Mouse (Mus musculus) adrenal gland, postnatal 10 days (tissue): Measurements from ENCODE around the gene Il1r1. TPM values are rescaled to one million over a fixed set of nuclear protein-coding genes. Genes with fewer than 3 reads are reported as not detected.

ENCODE experiments used
- DNase-seq: peaks from one replicate; pipeline ENCODE4 v3.0.0; 2021; ENCODE audit warnings: mixed read lengths
- long read RNA-seq, 2 experiments: library from polyadenylated mRNA; stranded (forward); transcript quantifications; one replicate each; pipeline ENCODE4 v2.0.0; 2021
- total RNA-seq, 2 experiments: library from RNA; stranded (reverse); gene quantifications; 2 replicates each; pipeline ENCODE4 v1.2.3; 2021

Il1r1 gene
- total RNA-seq: 1 to 10 TPM; 8.4 to 9.0 TPM
- long read RNA-seq, experiment 1, partial matches to known transcripts: 1 of 6 reads
- long read RNA-seq, experiment 1, other reads (novel, unspliced or antisense): 5 of 6 reads
- long read RNA-seq, experiment 2, partial matches to known transcripts: 0 of 1 reads
- long read RNA-seq, experiment 2, other reads (novel, unspliced or antisense): 1 of 1 reads

DNA sequence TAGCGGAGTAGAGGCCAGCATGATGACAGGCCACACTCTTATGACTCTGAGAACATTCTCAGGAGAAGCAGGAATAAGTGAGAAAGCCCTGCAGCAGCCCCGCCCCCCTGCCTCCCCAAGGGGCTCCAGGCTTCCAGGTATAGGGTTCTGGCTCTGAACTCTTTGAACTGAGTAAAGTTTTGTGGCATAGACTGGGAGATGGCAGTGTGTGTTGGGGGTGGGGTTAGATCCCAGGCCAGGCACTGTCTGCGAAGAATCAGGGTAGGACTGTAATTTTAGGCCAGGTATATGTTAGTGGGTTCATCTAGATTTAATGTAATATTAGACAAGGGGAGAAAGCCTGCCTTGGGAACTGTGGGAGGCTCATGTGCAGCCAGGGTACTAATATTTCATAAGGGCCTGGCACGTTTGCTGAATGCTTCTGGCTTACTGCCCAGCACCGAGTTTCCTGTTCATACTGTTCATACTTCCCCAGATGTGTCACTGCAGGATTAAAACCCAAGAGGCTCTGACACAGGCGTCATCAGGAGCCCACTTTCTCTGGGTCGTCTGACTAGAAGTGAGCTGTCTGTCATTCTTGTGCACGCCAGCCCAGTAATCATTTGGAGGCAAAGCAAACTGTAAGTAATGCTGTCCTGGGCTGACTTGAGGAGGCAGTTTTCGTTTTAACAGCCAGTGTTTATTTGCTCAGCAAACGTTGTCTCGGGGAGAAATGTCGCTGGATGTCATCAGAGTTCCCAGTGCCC lies at the start of gene Il1r1:
TSS of gene Il1r1 (plus strand) at position 542 of the 746 bp plus-strand sequence.
- DNase-seq: peak; percentile 86

DNA sequence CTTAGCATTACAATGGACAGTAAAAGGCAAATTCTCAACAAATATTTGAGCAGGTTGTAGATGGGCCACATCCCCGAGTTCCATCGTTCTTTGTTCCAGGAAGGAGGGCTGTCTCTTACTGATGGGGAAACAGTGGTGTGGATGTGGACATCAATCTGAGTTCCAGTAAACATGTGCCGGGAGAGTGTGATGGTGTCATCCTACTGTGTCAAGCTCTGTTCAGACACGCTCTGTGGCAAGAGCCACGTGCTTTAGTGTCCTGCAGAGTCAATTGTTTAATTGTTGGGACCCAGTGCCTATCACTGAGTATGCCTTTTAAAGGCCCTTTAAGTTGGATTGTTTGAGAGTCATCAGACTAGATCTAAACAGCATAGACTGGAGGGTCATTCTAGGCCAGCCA lies 49.8 kb upstream of the Il1r1 start:
- DNase-seq: no peak

DNA sequence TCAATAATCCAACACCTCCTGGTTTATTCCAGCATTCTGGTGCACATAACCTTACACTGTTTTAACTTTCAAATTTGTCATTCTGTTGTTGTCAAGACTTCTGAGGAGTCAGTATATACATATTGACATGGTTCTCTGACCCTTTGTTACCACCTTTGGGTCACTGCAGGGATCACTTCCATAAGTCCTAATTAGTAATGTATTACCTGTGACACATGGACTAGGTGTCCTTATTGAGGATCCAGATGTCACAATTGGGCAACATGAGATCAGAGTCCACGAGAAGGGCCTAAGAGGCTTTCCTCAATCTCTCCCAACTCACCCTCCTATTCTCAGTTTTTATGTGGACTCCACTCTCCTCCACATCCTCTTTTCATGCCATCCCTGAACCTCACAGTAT lies 49.1 kb upstream of the Il1r1 start:
- no peak for DNase-seq

DNA sequence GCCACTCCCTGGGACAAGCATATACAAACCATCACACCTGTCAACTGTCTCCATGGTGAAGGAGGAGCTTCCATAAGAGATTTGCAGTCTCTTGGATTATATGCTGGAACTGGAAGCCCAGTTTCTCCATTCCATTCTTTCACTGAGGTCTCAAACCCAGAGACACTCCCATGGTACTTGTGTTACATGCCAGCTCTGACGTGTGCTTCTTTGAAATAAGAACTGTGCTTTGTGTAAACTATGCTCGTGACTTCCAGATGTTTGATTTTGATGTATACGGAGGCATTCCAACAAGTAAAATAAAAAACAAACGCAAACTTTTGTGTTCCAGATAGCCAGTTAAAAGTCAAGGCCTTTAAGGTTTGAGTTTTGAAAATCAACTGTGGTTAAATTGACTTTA lies 45.8 kb upstream of the Il1r1 start:
- DNase-seq: no peak

DNA sequence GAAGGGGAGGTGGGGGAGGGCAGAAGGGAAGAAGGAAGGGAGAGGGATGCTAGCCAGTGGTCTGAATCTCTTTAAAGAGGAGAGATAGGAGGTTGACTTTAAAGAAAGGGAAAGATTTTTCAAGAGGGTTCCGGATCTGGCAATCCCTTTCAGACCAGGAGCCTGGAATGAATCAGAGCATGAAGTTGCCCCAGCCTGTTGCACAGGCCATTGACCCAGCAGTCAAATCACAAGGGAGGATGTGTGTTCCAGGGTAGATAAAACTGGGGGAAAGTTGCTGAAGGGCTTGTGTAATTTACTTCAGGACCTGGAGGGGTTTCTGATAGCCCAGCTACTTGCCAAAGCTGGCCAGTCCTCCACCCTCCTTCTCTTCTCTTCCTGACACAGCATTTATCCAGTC lies 45.4 kb upstream of the Il1r1 start:
- DNase-seq: peak; percentile 27

DNA sequence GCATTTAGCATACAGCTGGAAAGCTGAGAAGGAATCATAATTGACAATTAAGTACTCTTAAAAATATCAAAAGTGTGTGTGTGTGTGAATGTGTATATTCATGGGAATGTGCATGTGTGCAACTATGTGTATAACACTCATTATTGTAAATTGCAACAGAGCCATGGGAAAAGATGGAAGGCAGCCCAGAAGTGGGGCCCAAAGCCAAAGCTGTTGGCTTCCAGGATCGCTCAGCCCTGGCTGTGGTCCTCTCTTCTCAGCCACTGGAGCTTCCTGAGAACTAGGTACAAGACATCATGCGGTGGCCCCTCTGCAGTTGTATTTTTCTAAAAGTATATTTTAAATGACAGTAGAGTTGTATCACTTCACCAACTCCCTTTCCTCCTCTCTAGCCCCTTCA lies 44.0 kb upstream of the Il1r1 start:
- peak; percentile 68 for DNase-seq

DNA sequence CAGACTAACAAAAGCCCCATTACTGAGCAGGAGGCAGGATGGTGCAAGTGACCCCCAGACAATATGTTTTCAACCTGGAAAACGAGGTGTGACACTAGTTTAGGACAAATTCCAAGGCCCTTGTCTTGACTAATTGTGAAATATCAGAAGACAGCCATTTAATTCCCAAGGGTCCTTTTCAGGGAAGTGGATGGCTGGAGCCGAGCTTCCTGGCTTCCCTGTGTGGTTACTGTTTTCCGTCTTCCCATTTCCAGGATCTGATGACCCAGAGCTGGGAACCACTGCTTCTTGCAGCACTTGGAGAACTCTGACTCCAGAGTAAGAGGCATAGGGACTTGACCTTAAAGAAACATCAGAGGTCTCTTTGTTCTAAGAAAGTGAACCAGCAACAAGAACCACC lies 43.2 kb upstream of the Il1r1 start:
- DNase-seq: no peak

DNA sequence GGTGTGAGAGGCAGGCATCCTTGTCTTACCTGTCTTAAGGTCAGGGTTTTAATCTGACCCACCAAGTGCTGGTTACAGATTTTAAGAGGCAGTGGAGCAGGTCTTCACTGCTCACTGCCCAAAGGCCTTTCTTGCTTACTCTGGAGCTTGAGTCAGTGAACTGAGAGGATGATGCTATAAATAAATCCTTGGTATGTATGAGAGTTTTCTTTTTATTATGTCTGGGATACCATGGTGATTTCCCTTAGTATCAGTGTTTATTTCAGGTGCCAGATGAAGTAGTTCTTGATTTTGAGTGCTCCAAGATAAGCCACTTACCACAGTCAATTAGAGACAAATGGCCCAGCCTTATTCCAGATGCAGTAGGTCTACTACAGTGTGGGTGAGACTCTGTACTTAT lies 41.5 kb upstream of the Il1r1 start:
- DNase-seq: no peak

DNA sequence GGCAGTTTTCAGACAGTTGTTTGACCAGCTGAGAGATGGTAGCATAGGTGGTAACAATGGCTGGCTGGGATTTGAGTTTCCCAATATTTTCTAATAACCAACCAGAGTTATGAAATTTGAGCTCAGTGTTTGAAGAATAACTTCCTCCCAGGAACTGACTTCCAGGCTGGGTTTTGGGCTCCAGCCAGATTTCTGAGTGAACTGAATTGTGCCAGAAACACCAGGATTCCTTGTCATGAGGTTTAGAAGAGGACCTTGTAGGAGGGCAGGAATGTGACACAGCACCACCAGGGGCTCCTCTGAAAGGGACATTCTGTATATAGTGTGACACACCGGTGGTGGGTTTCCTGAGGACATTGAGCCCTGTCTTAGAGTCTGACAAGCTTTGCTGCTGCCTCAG lies 36.9 kb upstream of the Il1r1 start:
- DNase-seq: peak; percentile 71

DNA sequence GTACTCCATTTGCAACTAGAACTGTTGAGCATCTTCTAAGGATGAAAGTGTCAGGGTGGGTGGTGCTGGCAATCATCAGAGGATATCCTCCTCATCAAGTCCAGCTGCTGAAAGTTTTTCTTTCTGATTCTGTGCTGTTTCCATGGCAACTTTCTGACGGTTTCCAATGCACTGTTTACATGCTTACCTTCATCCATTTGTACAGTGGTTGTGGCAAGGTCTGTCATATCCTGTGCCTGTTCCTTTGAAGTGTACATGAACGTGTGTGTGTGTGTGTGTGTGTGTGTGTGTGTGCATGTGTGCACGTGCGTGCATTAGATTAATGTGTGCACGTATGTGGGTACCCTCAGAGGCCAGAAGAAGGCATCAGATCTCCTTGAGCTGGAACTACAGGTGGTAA lies 34.9 kb upstream of the Il1r1 start:
- DNase-seq: no peak

DNA sequence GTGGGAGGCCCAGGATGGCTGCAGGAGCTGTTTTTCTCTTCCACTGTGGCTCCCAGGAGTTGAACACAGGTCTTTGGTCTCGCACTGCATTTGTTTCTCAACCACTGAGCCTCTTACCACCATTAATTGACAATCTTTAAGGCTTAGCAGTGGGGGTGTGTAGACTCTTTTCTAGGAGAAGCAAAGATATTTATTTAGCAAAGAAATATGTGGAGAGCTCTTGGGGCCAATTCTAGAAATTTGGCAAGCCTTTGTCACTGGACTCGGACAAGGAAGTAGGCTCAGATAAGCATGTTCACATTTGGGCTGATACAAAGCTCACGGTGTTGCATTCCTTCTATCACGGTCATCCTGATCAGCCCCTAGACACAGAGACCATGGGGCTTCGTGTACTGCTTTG lies 34.0 kb upstream of the Il1r1 start:
- no peak for DNase-seq

DNA sequence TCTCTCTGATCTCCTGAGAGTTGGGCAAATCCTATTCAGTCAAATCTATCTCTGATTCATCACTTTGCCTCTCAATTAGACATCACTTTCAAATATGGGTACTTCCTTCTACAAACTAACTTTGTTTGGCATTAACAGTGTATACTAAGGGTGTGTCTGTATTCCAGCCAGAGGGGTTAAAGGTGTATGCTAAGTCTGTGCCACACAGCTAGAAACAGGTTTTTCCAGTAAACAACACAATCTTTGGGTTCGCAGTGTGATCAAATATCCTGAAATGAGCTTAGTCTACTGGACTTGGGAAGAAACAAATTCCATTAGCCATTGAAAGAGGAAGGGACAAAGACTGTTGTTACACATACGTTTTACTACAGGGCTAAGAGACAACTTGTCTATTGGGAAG lies 30.6 kb upstream of the Il1r1 start:
- no peak for DNase-seq

DNA sequence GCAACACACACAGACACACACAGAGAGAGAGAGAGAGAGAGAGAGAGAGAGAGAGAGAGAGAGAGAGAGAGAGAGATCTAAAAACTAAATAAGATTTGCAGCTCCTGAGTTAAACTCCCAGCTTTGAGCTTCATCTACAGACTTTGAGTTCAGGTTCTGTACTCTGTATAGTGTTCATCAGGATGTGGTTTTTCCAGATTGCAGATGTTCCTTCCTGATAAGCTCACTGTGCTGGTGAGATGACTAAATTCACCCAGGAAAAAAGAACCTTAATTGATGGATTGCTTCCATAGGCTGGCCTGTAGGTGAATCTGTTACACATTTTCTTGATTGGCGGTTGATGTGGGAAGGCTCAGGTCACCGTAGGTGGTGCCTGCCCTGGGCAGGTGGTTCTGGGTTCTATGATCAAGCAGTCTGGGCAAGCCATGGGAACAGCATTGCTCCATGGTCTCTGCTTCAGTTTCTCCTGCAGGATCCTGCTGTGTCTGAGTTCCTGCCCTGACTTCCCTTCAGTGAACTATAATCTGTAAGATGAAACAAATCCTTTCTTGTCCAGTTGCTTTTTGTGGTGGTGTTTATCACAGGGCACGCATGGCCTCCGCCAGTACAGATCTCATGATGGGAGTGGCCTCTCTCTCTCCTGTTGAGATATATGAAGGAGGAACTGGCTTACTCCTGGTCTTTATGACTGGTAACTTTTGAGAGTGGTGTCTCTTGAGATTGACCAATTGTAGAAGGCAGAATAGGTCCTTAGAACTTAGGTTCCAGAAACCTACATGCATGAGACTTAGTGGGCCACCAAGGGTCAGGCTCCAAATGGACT lies 11.3 kb upstream of the Il1r1 start:
- DNase-seq: no peak

DNA sequence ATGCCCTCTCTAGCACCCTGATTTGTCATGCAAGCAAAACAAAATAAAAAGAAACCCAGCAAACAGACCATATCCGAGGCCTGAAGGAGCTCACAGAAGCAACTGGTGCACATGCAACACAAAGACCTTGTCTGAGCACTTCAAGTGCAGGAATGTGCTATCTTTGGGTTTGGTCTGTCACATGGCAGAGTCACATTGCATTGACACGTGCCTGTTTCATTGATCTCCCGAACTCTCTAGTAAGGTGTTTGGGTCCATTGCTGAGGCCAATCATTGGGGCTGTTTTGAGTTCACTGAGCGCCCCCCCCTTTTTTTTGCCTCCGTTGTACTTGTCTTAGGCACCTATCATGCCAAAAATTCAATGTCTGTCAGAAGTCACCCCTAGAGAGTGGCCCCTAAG lies 7.4 kb upstream of the Il1r1 start:
- DNase-seq: no peak

DNA sequence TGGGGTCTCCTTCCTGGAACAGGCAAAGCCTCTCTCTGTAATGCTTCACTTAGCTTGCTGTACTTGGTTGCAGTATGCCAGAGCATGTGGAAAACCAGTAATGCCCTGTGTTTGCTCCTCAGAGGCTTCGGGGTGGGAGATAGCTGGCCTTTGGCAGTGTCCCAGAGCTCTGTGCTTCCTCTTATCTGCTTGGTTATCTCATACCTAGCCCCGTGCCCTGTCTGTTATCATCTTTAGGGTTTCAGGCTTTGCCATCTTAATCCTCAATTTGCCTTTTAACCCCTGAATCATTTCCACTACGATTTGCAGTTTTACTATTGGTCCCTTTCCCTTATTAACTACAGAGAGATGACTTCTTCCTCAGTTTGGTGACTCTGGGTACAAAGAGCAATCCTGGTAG lies 6.3 kb upstream of the Il1r1 start:
- DNase-seq: no peak

DNA sequence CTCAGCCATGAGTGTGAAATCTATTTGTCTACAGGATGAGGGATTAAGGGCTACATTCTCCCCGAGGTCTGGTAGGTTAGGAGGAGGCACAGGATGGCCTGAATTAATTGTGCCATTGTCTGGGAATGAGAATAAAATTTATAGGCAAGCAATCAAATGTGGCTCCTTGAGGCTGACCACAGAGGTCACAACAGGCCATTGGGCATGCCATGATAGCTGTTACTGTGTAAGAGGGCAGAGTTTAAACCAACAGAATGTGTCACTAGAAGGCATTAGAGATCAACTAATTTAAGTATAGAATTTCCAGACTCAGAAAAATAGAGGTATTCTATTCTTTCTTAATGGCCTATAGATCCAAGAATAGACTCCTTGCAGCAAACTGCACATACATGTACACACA lies 4.3 kb upstream of the Il1r1 start:
- no peak for DNase-seq

DNA sequence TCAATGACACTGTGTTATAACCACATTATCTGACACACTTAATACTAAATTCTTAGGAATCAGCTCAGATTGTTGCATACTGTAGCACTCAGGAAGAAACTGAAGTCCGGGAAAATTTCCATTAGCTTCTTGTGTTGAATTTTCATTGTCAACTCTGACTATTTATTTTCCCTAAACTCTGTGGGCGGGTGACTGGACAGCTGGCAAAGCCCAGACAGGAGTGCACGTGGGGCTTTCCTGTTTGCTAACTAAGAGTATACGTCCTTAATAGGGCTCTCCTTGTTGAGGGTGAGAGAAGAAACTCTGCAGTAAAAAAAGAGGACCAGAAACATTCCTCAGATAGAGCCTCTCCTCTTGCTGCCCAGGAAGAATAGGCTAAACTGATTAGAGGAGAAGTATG lies 3.0 kb upstream of the Il1r1 start:
- no peak for DNase-seq

DNA sequence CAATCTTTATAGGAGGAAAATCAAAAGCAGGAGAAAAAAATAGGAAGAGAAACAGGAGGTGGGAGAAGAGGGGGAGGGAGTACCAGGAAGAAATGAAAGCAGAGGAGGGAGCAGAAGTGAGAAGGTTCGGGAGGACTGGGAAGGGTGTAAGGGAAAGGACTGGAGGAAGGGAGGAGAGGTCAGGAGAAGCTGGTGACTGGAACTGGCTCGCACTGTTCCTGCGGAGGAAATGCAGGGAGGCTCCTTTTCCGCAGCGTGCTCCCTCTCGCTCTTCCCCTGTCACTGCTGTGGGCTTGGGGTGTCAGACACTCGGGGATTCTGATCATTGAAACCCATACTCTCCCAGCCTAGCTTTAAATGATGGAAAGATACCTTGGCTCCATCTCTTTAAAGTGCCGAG lies 2.2 kb upstream of the Il1r1 start:
- DNase-seq: no peak

DNA sequence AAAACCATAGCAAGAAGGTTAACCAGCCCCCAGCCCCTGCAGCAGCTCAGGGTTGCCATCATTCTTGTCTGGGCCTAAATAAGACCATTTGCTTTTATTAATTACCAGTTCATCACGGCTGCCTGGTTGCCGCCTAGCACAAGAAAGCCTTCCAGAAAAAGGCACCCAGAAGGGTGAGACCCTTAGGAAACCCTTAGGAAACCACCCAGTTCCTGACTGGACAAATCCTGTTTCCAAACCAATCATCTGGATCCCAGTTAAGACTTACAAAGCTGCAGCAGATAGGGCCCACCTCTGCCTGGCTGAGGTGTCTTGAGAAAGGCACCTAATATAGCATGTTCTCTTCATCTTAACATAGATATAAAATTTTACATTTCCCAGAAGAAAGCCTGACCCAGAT lies 1.3 kb upstream of the Il1r1 start:
- no peak for DNase-seq

DNA sequence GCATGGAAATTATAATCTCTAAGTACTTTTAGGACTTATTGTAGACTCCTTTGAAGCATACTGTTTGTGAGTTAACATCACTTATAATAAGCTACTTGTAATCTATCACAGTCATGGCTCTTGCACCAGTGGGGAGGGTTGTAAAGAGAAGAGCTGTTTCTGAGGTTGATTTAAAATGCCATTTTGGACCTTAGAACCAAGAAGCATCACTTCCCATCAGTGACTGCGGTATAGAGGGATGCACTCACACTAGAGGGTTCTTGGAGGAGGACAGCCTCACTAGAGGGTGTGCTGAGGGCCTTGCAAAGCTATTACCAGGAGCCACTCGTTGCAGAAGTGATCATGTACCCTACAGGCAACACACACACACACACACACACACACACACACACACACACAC lies 700 bp downstream of the Il1r1 start:
- no peak for DNase-seq

DNA sequence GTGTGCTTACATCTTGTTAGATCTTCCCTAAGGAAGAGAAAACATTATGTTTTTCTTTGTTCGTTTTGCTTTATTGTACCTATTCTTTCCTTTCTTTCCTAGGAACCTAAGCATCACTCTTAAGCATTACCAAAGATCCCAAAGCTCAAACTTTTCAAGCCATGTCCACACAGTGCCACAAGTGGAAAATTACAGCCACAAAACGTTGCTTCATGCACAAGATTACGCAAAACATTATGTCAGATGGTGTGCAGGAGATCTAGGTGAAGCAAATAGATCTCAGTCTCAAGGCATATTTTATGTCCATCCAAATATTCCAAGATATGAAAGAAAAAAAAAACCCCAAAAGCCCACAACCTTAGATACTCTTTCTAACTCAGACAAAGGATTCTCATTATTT lies 4.2 kb downstream of the Il1r1 start:
- no peak for DNase-seq

DNA sequence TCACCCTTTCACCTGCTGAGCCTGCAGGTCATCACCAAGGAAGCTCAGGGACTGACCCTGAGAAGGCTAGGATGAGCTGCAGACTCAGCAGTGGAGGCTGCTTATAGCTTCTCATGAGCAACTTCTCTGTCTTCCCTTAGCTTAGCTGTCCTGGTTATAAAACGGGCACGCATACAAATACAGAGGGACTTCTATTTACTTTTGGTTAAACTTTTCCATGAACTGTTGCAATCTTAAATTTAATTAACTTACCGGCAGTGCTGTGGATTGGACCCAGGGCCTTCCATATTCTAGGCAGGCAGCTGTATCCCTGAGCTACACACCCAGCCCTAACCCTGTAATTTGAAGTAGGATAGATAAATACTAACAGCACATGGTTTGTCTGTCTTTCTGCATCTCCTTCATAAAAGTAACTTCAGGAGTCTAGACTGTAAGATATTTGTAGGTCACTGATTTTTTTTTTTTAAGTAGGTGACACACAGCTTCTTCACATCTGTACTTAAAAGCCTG lies 4.9 kb downstream of the Il1r1 start:
- DNase-seq: no peak

DNA sequence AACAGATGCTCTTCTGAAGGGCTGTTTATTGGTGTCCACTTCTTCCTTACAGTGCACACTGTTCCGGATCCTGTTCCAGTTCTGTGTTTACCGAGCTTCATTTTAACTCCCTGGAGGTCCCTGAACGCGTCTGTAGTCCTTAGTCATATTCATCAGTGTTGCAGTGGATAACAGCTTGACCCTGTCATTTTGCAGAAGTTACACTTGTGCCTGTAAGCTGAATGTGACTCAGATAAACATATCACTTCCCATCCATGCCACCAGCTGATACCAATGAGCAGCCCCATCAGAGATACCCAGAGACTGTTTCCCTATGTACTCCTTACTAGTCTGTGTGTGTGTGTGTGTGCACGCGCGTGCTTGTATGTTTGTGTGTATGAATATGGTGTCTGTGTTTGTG lies 5.5 kb downstream of the Il1r1 start:
- no peak for DNase-seq
